Mouse (Mus musculus): ENCODE measurements around the gene Fbxw5.

GRCm38 (mm10) chr2:25526510-25527302, 26.2 kb downstream of the Fbxw5 start:
- TF ChIP-seq CTCF (IDR thresholded peaks at IDR 0.05; ENCODE audit: control insufficient read depth, insufficient read depth, low read length): no peak
- no peak for TF ChIP-seq POLR2A (IDR thresholded peaks at IDR 0.05; ENCODE audit: borderline replicate concordance, control insufficient read depth, low read depth, low read length)

All from bone marrow, adult 2 months (tissue).